Mouse (Mus musculus): ENCODE data around the gene Gm20388.

DNA sequence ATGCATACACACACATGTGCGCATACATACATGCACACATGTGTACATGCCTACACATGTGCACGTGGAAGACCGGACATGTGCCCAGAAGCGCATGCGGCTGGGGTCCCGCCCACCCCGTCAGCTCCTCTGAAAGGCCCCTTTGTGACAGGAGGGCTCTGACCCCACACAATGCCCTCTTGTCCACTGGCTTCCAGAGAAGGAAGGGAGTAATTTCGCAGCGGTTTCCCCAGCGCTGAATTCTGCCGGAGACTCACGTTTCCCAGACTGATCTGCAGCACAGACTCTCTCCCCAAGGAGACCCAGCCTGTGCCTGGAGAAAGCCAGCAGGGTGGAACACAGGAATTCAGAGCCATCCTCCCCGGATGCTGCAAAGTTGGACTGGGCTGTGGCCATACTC lies 1153.0 kb downstream of the Gm20388 start:
- TF ChIP-seq CTCF (IDR thresholded peaks at IDR 0.05; ENCODE audit: borderline replicate concordance, insufficient read depth, low read depth, low read length) (no peak), POLR2A (IDR thresholded peaks at IDR 0.05; ENCODE audit: borderline replicate concordance, insufficient read depth, low read length) (no peak)
